Mouse (Mus musculus): ENCODE results near the gene Nefh. TPM values are rescaled to one million over a fixed set of nuclear protein-coding genes. Genes with fewer than 3 reads are reported as not detected.

The Nefh gene
- total and polyA plus RNA-seq, 2 experiments from 2014 or later = 2.7 to 3.3 TPM

DNA sequence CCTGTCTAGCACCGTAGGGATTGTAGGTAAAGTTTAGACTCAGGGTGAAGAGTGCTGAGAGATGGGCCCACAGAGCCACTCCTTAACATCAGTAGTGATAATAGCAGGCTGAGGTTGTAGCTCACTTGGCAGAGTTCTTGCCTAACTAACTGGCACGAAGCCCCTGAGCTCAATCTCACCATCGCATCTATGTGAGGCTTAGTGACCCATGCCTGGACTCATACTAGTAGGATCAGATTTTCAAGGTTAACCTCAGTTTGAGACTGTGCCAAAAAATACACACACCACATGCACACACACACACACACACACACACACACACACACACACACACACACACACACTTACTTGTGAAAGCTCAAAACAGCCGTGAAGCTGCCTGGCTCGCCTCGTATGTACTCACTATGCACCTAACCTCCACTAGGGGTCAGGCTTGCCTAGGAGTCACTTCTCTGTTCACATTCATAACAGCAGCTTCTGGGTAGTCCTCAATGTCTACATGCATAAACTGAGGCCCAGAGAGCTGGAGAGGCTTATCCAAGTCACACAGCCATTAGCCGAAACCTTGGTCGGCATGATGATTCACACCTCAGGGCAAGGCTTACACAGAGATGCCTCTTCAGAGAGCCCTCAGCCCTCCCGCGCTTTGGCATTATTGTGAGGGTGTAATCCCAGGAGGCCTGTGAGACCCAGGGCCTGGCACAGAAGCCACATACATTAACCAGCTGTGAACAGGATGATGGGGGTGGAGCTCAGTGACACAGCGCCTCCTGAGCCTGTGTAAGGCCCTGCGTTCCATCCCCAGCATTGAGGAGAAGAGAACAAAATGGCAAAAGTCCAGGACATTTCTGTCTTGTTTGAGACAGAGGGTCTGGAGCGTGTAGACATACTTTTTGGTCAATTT, 25.4 kb upstream of the Nefh start:
- Histone ChIP-seq H3K9me3 (ENCODE audit: low read length) (no peaks in the 10 kb centered on the region), H3K4me3 (ENCODE audit: low read depth, low read length) (no peak overlapping the region), H3K36me3 (ENCODE audit: insufficient read depth) (no peaks in the 10 kb centered on the region), H3K4me2 (ENCODE audit: low read depth) (no peak overlapping the region), H3K27me3 (ENCODE audit: insufficient read depth, low read length) (no peaks in the 10 kb centered on the region), H3K27ac (ENCODE audit: low read depth, low read length) (no peak overlapping the region), H3K4me1 (ENCODE audit: insufficient read depth) (no peaks in the 10 kb centered on the region), H3K9ac (no peak overlapping the region)
- ATAC-seq (peak; percentile 85), DNase-seq (peak; percentile 79)
- peak; percentile 92 for TF ChIP-seq CTCF (IDR thresholded peaks at IDR 0.05; ENCODE audit: low read depth)
- WGBS = 60% methylated on average over 13 of the region's 13 CpGs

DNA sequence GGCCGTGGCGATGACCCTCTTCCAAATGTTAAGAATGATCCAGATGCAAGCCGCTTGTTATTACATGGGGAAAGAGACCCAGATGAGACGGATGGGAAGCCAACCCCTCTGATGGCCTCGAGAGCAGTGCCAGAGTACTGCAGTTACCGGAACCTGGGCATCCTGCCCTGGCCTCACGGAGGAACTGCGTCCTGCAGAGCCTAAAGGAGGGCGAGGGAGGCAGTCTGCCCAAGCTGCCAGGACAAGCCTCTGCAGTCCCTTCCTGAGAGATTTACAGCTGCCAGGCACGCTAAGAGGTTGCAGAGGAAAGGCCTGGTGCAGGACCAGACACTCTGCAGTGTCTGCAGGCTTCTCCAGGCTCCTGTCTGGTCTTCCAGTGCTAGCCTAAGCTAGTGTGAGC, 20.5 kb upstream of the Nefh start:
- no peak overlapping the region for H3K9ac ChIP-seq
- no peaks in the 10 kb centered on the region for H3K4me1 ChIP-seq (ENCODE audit: insufficient read depth)
- no peaks in the 10 kb centered on the region for H3K27me3 ChIP-seq (ENCODE audit: insufficient read depth, low read length)
- no peaks in the 10 kb centered on the region for H3K9me3 ChIP-seq (ENCODE audit: low read length)
- no peak for ATAC-seq
- H3K4me2 ChIP-seq (ENCODE audit: low read depth) = no peak overlapping the region
- H3K27ac ChIP-seq (ENCODE audit: low read depth, low read length) = no peak overlapping the region
- H3K36me3 ChIP-seq (ENCODE audit: insufficient read depth) = no peaks in the 10 kb centered on the region
- WGBS = 71% methylated on average over 10 of the region's 10 CpGs
- no peak overlapping the region for H3K4me3 ChIP-seq (ENCODE audit: low read depth, low read length)
- DNase-seq = no peak
- no peak for TF ChIP-seq CTCF (IDR thresholded peaks at IDR 0.05; ENCODE audit: low read depth)

DNA sequence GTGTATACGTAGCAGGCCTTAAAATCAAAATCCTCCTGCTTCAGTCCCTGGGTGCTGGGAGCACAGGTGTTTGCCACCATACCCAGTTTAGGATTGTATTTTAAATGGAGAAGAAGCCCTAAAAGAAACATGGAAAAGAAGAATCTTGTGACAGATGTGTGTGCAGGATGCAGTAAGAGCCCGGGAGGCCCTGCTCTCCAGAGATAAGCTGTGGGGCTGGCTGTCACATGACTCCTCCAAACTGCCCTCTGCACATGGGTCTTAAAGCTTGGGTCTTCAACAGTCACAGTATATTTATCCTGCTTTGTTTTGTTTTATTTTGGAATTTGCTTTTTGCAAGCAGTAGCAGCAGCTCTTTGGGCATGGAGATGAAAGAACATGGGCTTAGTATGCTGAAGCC, 19.7 kb upstream of the Nefh start:
- Histone ChIP-seq H3K9me3 (ENCODE audit: low read length) (no peaks in the 10 kb centered on the region), H3K4me3 (ENCODE audit: low read depth, low read length) (no peak overlapping the region), H3K27me3 (ENCODE audit: insufficient read depth, low read length) (no peaks in the 10 kb centered on the region), H3K4me1 (ENCODE audit: insufficient read depth) (no peaks in the 10 kb centered on the region), H3K4me2 (ENCODE audit: low read depth) (no peak overlapping the region), H3K36me3 (ENCODE audit: insufficient read depth) (no peaks in the 10 kb centered on the region), H3K9ac (no peak overlapping the region), H3K27ac (ENCODE audit: low read depth, low read length) (no peak overlapping the region)
- DNase-seq = no peak
- ATAC-seq = no peak
- no peak for TF ChIP-seq CTCF (IDR thresholded peaks at IDR 0.05; ENCODE audit: low read depth)
- 68% methylated on average over 2 of the region's 2 CpGs for WGBS

DNA sequence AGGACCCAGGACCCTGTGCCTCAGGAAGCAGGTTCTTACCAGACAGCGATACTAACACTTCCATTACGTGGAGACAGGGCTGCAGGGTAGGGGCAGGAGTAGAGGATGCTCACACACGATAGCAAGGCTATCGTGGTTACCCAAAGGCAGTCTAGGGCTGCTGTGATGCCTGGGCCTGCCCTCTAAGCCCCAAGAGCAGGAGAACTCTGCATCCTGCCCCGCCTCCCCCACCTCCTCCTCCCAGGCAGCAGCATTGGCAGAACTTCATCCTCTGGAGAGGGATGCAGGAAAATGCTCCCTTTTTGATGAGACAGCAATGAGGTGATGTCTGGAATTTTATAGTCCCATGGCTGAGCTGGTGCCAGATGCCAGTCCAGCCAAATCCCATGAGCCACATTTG, 19.0 kb upstream of the Nefh start:
- ATAC-seq = no peak

DNA sequence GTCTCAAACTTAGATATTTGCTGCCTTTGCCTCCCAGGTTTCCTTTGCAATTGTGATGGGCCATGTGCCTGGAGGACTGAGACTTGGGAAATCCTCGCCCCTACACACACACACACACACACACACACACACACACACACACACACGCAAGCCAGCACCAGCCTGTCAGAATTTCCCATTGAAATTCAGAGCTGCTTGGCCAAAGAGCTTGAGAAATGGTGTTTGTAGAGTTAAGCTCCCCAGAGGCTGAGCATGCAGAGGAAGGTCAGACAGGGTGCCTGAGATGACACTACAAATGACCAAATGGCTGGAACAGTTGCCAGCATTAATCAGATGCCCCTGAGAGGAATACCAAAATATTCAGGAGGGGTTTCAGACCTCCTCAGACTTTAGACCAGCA, 18.5 kb upstream of the Nefh start:
- H3K36me3 ChIP-seq (ENCODE audit: insufficient read depth) = no peaks in the 10 kb centered on the region
- TF ChIP-seq CTCF (IDR thresholded peaks at IDR 0.05; ENCODE audit: low read depth) = no peak
- no peak overlapping the region for H3K27ac ChIP-seq (ENCODE audit: low read depth, low read length)
- 39% methylated on average over 2 of the region's 2 CpGs for WGBS
- H3K9ac ChIP-seq = no peak overlapping the region
- no peaks in the 10 kb centered on the region for H3K9me3 ChIP-seq (ENCODE audit: low read length)
- DNase-seq (no peak), ATAC-seq (no peak)
- no peak overlapping the region for H3K4me2 ChIP-seq (ENCODE audit: low read depth)
- H3K4me1 ChIP-seq (ENCODE audit: insufficient read depth) = no peaks in the 10 kb centered on the region
- no peaks in the 10 kb centered on the region for H3K27me3 ChIP-seq (ENCODE audit: insufficient read depth, low read length)
- no peak overlapping the region for H3K4me3 ChIP-seq (ENCODE audit: low read depth, low read length)

More for the DNA sequence above, 19.0 kb upstream of the Nefh start:
- Histone ChIP-seq H3K9ac (no peak overlapping the region), H3K9me3 (ENCODE audit: low read length) (no peaks in the 10 kb centered on the region), H3K27ac (ENCODE audit: low read depth, low read length) (no peak overlapping the region), H3K36me3 (ENCODE audit: insufficient read depth) (no peaks in the 10 kb centered on the region), H3K4me1 (ENCODE audit: insufficient read depth) (no peaks in the 10 kb centered on the region), H3K27me3 (ENCODE audit: insufficient read depth, low read length) (no peaks in the 10 kb centered on the region), H3K4me2 (ENCODE audit: low read depth) (no peak overlapping the region), H3K4me3 (ENCODE audit: low read depth, low read length) (no peak overlapping the region)
- no peak for DNase-seq
- 71% methylated on average over 5 of the region's 5 CpGs for WGBS
- no peak for TF ChIP-seq CTCF (IDR thresholded peaks at IDR 0.05; ENCODE audit: low read depth)

DNA sequence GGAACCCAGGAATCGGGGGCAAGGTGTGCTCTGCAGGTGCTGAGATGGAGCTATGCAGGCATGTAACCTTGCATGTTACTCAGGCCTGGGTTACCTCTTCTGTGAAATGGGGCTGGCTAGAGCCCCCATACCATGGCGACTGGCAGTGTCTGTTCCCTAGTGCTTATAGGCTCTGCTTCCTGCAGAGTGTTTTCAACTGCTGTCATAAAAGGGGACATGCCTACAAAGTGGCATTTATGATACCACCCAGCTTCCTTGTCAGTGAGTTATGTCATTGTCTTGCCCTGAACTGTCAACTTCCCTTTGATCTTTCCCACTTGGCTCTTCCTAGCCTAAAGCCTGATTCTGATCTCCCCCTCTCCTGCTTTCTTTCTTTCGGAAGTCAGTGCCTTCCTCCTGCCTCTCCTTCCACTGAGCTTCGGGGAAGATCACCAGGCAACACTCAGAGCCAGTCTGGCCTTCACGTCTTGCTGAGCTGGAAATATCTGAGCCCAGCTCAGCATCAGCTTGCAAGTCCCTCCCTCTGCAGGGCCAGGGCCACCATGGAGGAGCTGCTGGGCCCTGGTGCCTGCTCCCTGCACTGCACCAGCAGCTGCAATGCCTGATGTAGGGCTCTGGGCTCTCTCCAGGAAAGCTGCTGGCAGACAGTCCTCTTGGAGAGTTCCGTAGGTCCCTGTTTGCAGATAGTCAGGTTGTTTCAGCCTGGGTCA, 15.4 kb upstream of the Nefh start:
- Histone ChIP-seq H3K9ac (no peak overlapping the region), H3K36me3 (ENCODE audit: insufficient read depth) (no peaks in the 10 kb centered on the region), H3K27me3 (ENCODE audit: insufficient read depth, low read length) (no peaks in the 10 kb centered on the region), H3K4me2 (ENCODE audit: low read depth) (no peak overlapping the region), H3K4me3 (ENCODE audit: low read depth, low read length) (no peak overlapping the region), H3K27ac (ENCODE audit: low read depth, low read length) (no peak overlapping the region), H3K4me1 (ENCODE audit: insufficient read depth) (no peaks in the 10 kb centered on the region), H3K9me3 (ENCODE audit: low read length) (no peaks in the 10 kb centered on the region)
- no peak for TF ChIP-seq CTCF (IDR thresholded peaks at IDR 0.05; ENCODE audit: low read depth)
- no peak for DNase-seq
- no peak for ATAC-seq
- WGBS = 60% methylated on average over 6 of the region's 6 CpGs

DNA sequence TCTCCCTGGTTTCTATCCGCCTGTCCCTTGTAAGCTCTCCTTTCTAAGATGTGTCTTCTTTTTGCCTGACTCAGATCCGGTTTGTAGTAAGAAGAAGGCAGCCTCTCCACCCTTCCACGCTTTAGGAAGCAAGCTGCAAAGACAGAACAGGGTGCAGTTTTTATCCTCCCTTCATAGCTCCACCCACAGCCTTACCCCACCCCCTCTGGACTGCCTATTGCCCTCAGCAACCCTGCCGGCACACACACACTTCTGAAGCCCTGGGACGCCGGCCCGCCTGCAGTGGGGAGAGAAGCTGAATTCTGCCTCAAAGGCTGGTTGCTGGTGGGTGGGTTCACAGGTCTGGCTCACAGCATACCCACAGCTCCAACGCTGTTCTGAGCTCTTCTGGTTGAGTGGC, 6.1 kb upstream of the Nefh start:
- H3K27me3 ChIP-seq (ENCODE audit: insufficient read depth, low read length) = peaks cover 21% of the 10 kb centered on the region
- TF ChIP-seq CTCF (IDR thresholded peaks at IDR 0.05; ENCODE audit: low read depth) = no peak
- H3K4me3 ChIP-seq (ENCODE audit: low read depth, low read length) = no peak overlapping the region
- H3K9ac ChIP-seq = no peak overlapping the region
- no peak for DNase-seq
- no peak overlapping the region for H3K4me2 ChIP-seq (ENCODE audit: low read depth)
- ATAC-seq = peak; percentile 34; the same call in 1 of the 2 replicates
- H3K27ac ChIP-seq (ENCODE audit: low read depth, low read length) = no peak overlapping the region
- WGBS = under 1% methylated on average over 8 of the region's 8 CpGs
- no peaks in the 10 kb centered on the region for H3K9me3 ChIP-seq (ENCODE audit: low read length)
- 0 out of 2 replicates have a peak, but pooled peaks cover 2% of the 10 kb centered on the region for H3K36me3 ChIP-seq (ENCODE audit: insufficient read depth)
- H3K4me1 ChIP-seq (ENCODE audit: insufficient read depth) = peaks cover 8% of the 10 kb centered on the region; the same call in 1 of the 2 replicates
